Mouse (Mus musculus): ENCODE data around the gene Hist2h2ab.

Hist2h2ab gene

GRCm38 (mm10) chr3:96262216-96262875 is 42.7 kb downstream of the Hist2h2ab start:
- peak; percentile 84 to 89 for DNase-seq

GRCm38 (mm10) chr3:96262979-96263550 is 43.4 kb downstream of the Hist2h2ab start, which contains the start of gene Hist2h4:
TSS of gene Hist2h4 (minus strand) at chr3:96263311.
- peak; percentile 94 to 97 for DNase-seq

DNA sequence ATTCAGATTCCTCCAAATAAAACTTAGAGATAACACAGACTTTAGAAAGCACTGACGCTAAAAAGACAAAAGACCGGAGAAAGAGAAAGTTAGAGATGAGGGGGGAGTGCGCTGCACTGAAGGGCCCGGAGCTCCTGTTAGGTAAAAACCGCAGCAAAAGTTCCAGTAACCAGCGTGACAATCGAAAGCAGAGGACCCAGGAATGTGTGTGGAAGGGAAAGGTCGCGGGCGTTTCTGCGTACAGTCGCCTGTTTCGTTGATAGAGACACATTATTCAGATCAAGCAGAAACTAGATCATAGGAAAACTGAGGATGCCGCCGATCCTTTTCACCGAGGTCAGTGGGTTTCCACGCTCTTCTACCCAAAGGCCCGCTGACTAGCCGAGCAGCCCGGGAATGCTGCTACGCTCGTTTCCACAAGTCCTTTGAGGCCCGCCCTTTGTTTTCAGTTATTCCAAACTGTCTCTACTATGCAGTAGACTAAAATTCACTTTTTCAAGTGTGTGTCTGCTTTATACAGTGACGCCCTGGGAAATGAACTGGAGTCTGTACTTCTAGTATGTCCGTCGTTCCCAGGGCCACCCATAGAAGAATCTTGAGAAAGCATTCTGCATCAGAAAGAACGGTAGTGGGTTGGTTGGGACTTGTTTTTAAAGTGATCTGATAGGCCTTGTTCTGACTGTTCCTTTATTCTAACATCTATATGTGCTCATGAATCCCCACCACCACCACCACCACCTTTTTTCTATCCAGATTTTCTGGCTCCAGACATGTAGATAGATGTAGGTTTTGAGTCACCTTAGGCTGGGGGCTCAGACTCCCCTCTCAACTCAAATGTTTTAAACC is 44.1 kb downstream of the Hist2h2ab start:
- peak; percentile 46 to 68 for DNase-seq

DNA sequence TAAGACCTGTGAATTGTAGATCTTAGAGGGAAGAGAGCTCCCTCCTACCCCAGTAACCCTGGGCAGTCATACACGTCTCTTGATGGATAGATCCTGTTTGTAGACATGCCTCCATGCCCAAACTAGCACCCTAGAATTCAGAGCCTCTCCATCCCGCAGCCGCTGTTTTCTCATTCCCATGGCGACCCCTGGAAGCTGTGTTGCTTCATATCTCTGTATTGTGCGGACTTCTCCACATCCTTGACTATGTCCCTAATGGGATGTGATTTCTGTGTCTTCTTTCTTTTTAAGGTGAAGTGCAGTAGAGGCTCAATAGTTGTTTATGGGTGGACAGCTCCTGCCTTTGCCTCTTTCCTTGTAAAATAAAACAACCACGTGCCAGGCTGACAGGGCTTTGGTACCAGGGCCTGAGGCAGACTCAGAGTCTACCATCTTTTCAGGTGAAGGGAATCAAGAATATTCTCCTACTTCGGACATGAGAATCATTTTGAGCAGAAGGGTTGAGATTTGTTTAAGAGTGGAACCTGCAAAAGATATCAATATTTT is 44.8 kb downstream of the Hist2h2ab start:
- DNase-seq: no peak

- DNase-seq: no peak
Observed at GRCm38 (mm10) chr3:96266132-96266710, 46.6 kb downstream of the Hist2h2ab start.

- no peak for DNase-seq
Observed at GRCm38 (mm10) chr3:96267541-96267940, 47.9 kb downstream of the Hist2h2ab start.

GRCm38 (mm10) chr3:96268051-96268775 is 48.5 kb downstream of the Hist2h2ab start, which contains the start of gene Hist2h3b:
TSS of gene Hist2h3b (plus strand) at chr3:96268654.
- DNase-seq: peak; percentile 79 to 87

DNA sequence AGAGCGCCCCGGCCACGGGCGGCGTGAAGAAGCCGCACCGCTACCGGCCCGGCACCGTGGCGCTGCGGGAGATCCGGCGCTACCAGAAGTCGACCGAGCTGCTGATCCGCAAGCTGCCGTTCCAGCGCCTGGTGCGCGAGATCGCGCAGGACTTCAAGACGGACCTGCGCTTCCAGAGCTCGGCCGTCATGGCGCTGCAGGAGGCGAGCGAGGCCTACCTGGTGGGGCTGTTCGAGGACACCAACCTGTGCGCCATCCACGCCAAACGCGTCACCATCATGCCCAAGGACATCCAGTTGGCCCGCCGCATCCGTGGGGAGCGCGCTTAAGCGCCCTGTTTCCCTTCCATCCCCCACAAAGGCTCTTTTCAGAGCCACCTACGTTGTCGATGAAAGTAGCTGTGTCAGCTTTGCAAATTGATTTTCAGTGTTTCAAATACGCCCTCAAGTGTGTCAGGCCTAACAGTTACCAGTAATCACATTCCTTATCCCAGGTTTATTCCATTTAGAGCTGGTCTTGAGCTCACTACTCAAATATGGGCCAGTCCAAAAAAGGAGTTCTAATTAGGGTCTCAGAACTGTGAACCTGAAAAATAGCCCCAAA is 49.2 kb downstream of the Hist2h2ab start:
- peak in 1 of 2 experiments; percentile 15 for DNase-seq
